Mouse (Mus musculus) gastrocnemius, adult 2 months (tissue): ENCODE measurements around the gene Tanc1. TPM values are rescaled to one million over a fixed set of nuclear protein-coding genes. Genes with fewer than 3 reads are reported as not detected.

Experiments used
- DNase-seq: peaks from one replicate; pipeline ENCODE4 v3.0.0; 2022
- H3K27ac ChIP-seq: fragments of 200-600 bp; 2 replicates; pipeline ENCODE4 v1.8.1; 2022; ENCODE audit warnings: mild to moderate bottlenecking
- H3K4me3 ChIP-seq: fragments of 200-600 bp; 2 replicates; pipeline ENCODE4 v1.8.1; 2022; ENCODE audit warnings: mild to moderate bottlenecking, moderate library complexity
- CTCF ChIP-seq: fragments of 200-600 bp; IDR thresholded peaks from 2 replicates; pipeline ENCODE4 v1.8.1; 2022; ENCODE audit warnings: antibody characterized with exemption, mild to moderate bottlenecking, moderate library complexity
- intact Hi-C: fragments of 180-260 bp; cut with DNase I; formaldehyde crosslinking; loops from one replicate; pipeline ENCODE4 v1.15.1; 2025
- total RNA-seq, 2 experiments: library from RNA; stranded (reverse); gene quantifications; 2 replicates each; pipeline ENCODE4 v1.2.3; 2021

Tanc1 gene
- total RNA-seq, 2 experiments from 2014 or later: 6.3 to 8.7 TPM

DNA sequence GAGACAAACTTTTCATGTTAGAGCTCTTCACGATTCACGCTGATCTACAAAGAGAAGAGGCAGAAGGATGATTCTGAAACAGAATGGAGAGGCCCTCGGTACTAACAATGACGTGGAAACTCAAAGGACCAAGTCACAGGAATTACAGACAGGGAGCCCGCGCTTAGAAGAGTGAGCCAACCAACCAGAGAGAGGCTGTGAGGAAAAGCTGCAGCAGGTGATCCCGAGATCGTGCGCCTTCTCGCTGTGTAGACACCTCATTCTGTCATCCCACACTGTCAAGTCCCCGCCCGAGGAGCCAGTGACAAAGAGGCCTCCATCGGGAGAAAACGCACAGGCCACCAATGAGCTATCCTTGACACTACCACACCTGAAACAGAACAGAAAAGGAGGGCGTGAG lies 264.6 kb downstream of the Tanc1 start:
- intact Hi-C loops: no loop called here
- DNase-seq: no peak
- no peak overlapping the region for H3K27ac ChIP-seq
- no peak for TF ChIP-seq CTCF
- H3K4me3 ChIP-seq: no peak overlapping the region

DNA sequence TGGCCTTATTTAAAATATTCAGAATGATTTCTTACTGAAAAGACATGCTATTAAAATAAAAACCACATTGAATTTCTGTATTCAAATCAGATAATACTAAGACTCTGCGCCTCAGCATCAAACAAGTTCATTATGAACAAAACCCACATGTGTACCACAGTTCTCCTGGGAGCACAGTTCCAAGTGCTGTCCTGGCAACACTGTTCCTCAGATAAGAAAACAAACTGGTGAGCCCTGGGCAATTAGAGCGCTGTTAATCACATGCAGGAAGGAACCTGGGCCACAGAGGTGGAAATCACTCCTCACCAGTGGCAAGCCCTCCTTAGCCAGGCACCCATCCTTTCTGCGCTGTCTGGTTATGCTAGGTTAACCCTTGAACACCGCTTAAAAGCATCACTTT lies 265.5 kb downstream of the Tanc1 start:
- Histone ChIP-seq H3K27ac (no peak overlapping the region), H3K4me3 (no peak overlapping the region)
- no peak for DNase-seq
- no peak for TF ChIP-seq CTCF
- intact Hi-C loops: no loop called here

DNA sequence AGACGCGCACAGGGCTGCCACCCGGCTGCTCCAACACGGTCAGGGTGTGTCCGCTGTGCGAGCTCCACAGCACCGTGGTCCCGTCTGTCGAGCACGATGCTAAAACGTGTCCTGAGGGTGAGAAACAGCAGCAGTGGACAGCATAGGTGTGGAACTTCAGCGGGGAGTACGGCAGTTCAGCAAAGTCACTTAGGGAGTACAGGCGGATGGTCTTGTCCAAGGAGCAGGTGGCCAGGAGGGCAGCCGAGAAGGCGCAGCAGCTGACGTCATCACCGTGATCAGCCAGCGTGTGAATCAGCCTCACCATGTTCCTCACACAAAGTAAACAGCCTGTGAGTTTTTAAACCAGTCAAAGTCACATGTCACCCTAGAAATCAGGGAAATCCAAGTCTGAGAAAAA lies 266.4 kb downstream of the Tanc1 start:
- no peak for TF ChIP-seq CTCF
- no peak for DNase-seq
- H3K27ac ChIP-seq: no peak overlapping the region
- intact Hi-C loops: no loop called here
- no peak overlapping the region for H3K4me3 ChIP-seq

DNA sequence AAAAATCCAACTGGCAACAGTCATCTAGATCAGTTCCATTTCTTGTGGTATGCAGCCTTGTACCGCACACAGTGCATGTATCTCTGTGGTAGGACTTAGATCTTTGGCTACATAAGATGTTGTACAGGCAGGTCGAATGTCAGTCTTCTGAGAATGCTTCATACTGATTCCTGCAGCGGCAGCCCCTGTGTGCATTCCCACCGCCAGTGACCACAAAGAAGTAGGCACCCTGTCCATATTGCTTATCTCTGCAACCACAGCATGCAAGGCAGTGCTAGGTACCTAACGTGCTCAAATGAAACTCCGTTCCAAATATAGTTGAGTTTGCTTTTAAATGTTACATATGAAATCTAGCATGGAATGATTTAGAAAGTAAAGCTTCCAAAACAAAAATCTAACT lies 269.6 kb downstream of the Tanc1 start:
- TF ChIP-seq CTCF: no peak
- Histone ChIP-seq H3K27ac (peak overlapping the region; percentile 92), H3K4me3 (peak overlapping the region; percentile 81)
- DNase-seq: no peak
- intact Hi-C loops: loop anchor here (5.0 kb wide), 2 partner anchors 49 to 336 kb away; no protein-coding TSS in a partner anchor

DNA sequence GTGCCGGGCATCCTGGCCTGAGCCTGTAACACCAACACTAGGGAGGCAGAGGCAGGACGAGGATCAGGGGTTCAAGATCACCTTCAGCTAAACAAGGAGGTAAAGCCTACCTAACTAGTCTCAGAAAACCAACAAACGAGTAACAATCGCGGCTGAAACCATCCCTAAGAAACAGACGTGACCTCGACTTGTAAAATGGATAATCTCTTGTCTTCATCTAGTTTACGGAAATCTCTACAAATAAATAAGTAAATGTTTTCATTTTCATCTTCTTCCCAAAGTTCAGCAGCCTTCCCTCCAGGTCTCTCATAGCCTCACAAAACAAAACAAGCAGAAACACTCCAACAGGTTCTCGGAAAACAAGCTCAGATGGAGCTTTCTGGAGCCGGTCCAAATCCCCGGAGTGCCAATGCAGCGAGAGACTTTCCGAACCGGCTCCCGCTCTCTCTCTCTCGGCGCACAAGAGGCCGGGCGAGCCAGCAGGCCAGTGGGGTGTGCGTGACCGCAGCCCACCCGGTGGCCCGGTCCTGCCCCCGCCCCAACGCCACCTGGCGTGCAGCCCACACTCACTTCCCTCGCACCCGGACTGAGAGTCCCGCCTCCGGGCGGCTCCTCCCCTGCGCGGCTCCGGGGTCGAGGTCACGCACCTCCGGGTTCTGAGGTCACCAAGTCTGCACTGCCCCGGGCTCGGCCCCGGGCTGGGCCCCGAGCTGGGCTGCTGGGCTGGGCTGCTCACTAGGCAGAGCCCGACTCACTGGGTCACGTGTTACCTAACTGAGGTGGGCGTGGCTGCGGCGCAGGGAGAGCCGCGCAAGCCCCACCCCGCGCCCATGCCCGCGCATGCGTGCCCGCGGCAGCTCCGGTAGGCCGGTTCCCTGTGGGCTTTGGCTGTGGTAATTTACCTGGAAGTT lies 270.2 kb downstream of the Tanc1 start, which contains the start of gene Wdsub1:
Gene Wdsub1, minus strand, starts transcription at position 761 of the 911 bp plus-strand sequence.
- intact Hi-C loops: loop anchor here (5.0 kb wide), 2 partner anchors 50 to 335 kb away; no protein-coding TSS in a partner anchor
- Histone ChIP-seq H3K4me3 (peak within 1 kb of the TSS; percentile 81), H3K27ac (peak within 1 kb of the TSS; percentile 92)
- peak; percentile 97 for DNase-seq
- peak; percentile 30; the same call in 1 of the 2 replicates for TF ChIP-seq CTCF

GRCm38 (mm10) chr2:59882742-59883281 lies 271.0 kb downstream of the Tanc1 start:
- peak overlapping the region; percentile 81 for H3K4me3 ChIP-seq
- DNase-seq: no peak

DNA sequence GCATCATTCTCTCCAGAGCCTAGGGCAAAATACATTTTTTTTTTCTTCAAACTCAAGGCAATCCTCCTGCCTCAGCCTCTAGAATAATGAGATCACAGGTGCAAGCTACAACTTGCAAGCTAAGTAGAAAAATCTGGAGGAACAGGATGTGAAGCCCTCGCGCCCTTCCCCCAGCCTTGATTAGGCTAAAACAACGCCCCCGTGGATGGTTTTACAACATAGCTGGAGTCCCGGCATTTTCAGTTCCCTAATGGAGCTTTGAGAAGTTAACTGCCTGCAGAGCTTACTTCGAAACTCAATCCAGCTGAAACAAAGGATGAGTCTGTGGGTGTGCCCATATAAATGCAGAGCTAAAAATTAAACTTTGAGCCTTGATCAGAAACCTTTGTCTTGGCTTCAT lies 277.9 kb downstream of the Tanc1 start:
- H3K27ac ChIP-seq: no peak overlapping the region
- H3K4me3 ChIP-seq: no peak overlapping the region
- no peak for TF ChIP-seq CTCF
- intact Hi-C loops: no loop called here
- DNase-seq: no peak

More at GRCm38 (mm10) chr2:59882742-59883281, 271.0 kb downstream of the Tanc1 start:
- intact Hi-C loops: loop anchor here (5.0 kb wide), 2 partner anchors 51 to 334 kb away; no protein-coding TSS in a partner anchor
- no peak for TF ChIP-seq CTCF
- peak overlapping the region; percentile 92 for H3K27ac ChIP-seq

Other genes with a start within 250 kb of the Tanc1 start
- not detected for gene Dapl1, start 127.4 kb upstream of the Tanc1 start, total RNA-seq